Mouse (Mus musculus): Measurements from ENCODE around the gene Crispld2.

DNA sequence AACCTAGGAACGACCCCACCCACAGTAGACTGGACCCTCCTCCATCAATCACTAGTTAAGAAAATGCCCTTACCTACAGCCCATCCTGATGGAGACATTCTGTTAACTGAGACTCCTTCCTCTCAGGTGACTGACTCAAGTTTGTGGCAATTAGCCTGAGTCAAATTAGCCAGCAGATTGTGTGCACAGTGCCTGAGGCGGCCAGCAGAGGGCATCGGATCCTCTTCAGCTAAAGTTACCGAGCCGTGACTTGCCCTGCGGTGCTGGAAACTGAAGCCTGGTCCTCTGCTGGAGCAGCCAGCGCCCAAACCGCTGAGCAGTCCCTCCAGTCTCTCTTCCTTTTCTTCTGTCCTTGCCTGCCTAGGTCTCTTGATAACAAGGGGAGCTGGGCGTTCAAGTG, 24.8 kb upstream of the Crispld2 start:
- TF ChIP-seq POLR2A (IDR thresholded peaks at IDR 0.05; ENCODE audit: low read depth, low read length) (no peak), CTCF (IDR thresholded peaks at IDR 0.05; ENCODE audit: extremely low read depth, insufficient read length, insufficient replicate concordance, low read depth, low read length) (no peak)
